Mouse (Mus musculus) ovary, postnatal 10 days (tissue): ENCODE measurements around the gene Ncln.
A peak's percentile ranks its signal among the peaks of the same experiment; 100 is the strongest.

Experiments
- DNase-seq: peaks from one replicate; pipeline ENCODE4 v3.0.0; 2022; ENCODE audit warnings: low spot score

The Ncln gene

GRCm38 (mm10) chr10:81496264-81496901 is at the start of gene Ncln:
Ncln (minus strand) TSS chr10:81496392.
- DNase-seq = peak; percentile 94

- DNase-seq = peak; percentile 98
These were observed 49.1 kb upstream of the Ncln start, which contains the start of gene Gna11 for GRCm38 (mm10) chr10:81545161-81545747. Gna11 (minus strand) TSS chr10:81545190.

- DNase-seq = no peak
These were observed 48.3 kb upstream of the Ncln start for GRCm38 (mm10) chr10:81544296-81545160.

- DNase-seq = no peak
These were observed 47.4 kb upstream of the Ncln start for GRCm38 (mm10) chr10:81543633-81544032.

- no peak for DNase-seq
These were observed 46.7 kb upstream of the Ncln start for GRCm38 (mm10) chr10:81542727-81543460.

- DNase-seq = no peak
These were observed 45.6 kb upstream of the Ncln start for GRCm38 (mm10) chr10:81541803-81542202.

GRCm38 (mm10) chr10:81541363-81541762 is 45.2 kb upstream of the Ncln start:
- no peak for DNase-seq

- DNase-seq = no peak
These were observed 42.3 kb upstream of the Ncln start for GRCm38 (mm10) chr10:81538321-81539048.

GRCm38 (mm10) chr10:81537429-81537828 is 41.2 kb upstream of the Ncln start:
- DNase-seq = no peak

- no peak for DNase-seq
These were observed 40.5 kb upstream of the Ncln start for GRCm38 (mm10) chr10:81536734-81537133.

GRCm38 (mm10) chr10:81534826-81535225 is 38.6 kb upstream of the Ncln start:
- no peak for DNase-seq

GRCm38 (mm10) chr10:81526779-81527178 is 30.6 kb upstream of the Ncln start:
- DNase-seq = peak; percentile 69

GRCm38 (mm10) chr10:81525017-81525694 is 29.0 kb upstream of the Ncln start:
- no peak for DNase-seq

- no peak for DNase-seq
These were observed 27.9 kb upstream of the Ncln start, which contains the start of gene Gna15 for GRCm38 (mm10) chr10:81524051-81524605. Gna15 (minus strand) TSS chr10:81524225.

- DNase-seq = no peak
These were observed 27.4 kb upstream of the Ncln start for GRCm38 (mm10) chr10:81523570-81523969.

GRCm38 (mm10) chr10:81523142-81523541 is 26.9 kb upstream of the Ncln start:
- no peak for DNase-seq

GRCm38 (mm10) chr10:81519978-81520365 is 23.8 kb upstream of the Ncln start:
- DNase-seq = no peak

- no peak for DNase-seq
These were observed 23.2 kb upstream of the Ncln start for GRCm38 (mm10) chr10:81519227-81519977.

- no peak for DNase-seq
These were observed 22.4 kb upstream of the Ncln start for GRCm38 (mm10) chr10:81518546-81518945.

- no peak for DNase-seq
These were observed 21.0 kb upstream of the Ncln start for GRCm38 (mm10) chr10:81517227-81517626.
